Mouse (Mus musculus) testis, postnatal 14 days (tissue): Measurements from ENCODE around the gene Rbfox1.

Source experiments
- DNase-seq: peaks from one replicate; pipeline ENCODE4 v3.0.0; 2021; ENCODE audit warnings: low spot score

Rbfox1 gene

DNA sequence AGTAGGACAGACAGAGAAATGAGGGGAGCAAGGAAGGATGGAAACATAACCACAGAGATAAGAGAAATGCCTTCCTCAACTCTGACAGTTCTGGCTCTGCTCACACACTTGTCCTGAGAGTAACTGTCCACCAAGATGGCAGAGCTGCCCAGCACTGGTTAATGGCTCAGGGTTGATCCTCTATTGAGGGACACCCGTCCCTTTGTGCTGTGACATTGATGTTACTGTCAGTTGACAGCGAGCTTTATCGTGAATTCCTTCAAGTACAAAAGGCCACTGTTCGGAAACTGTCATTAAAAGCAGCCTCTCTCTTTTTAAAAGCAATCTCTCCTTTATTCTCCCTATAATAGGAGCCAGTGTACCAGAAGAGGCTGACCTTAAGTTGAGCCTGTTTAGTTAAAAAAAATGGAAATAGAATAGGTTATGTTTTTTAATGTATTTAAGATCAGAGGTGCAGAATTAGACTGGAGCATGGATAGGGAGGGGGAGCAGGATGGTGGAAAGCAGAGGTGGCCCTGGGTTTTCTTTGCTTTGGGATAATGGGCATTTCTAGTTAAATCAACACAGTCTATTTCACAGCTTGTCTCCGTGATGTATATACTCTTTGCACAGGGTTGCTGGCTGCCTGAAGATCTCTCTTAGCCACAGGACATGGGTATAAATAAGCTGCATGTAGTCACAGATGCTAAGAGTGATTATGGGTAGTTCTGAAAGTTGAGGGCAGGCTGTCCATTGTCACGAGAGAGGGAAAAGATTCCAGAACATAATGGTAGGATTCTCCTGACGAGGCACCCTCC is 212.3 kb downstream of the Rbfox1 start:
- no peak for DNase-seq

- DNase-seq: no peak
Measured at GRCm38 (mm10) chr16:6098116-6098515, 213.0 kb downstream of the Rbfox1 start.

- DNase-seq: no peak
Measured at GRCm38 (mm10) chr16:6099598-6099997, 214.4 kb downstream of the Rbfox1 start.

GRCm38 (mm10) chr16:6100421-6100877 is 215.3 kb downstream of the Rbfox1 start:
- no peak for DNase-seq

DNA sequence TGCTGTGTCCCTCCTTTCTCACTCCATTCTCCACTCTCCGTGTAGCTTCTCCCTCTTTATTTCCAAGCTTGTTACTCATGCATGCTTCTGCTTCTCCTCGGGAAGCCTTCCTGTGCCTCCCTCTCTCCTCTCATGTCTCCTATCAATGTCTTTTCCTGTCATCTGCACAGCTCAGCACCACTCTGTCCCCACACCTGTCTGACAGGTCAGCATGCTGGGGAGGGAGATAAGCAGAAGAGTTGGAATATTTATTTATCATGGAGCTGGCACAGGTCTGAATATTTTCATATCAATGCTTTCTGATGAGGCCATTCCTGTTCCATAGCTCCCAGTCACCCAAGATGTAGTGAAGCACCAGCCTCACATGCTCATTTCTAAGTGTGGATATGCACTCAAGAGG is 218.6 kb downstream of the Rbfox1 start:
- no peak for DNase-seq

- DNase-seq: no peak
Measured at GRCm38 (mm10) chr16:6110121-6110520, 225.0 kb downstream of the Rbfox1 start.

- DNase-seq: no peak
Measured at GRCm38 (mm10) chr16:6113836-6114475, 228.8 kb downstream of the Rbfox1 start.

GRCm38 (mm10) chr16:6119472-6119871 is 234.3 kb downstream of the Rbfox1 start:
- no peak for DNase-seq

DNA sequence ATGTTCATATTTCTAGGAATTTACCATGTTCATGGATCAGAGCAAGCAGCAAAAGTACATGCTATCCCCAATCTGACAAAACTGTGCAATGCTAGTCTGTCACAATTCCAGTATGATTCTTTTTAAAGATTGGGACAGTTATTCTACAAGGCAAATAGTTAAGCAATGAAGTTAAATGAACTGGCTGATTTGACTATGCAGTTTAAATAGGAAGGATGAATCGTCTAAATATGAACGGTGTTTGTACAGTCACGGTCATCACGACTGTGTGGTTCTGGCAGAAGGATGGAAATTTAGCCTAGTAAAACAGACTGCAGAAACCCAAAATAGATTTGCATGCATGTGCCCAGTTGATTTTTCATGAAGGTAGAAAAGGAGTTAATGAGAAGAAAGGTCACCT is 236.1 kb downstream of the Rbfox1 start:
- DNase-seq: no peak

DNA sequence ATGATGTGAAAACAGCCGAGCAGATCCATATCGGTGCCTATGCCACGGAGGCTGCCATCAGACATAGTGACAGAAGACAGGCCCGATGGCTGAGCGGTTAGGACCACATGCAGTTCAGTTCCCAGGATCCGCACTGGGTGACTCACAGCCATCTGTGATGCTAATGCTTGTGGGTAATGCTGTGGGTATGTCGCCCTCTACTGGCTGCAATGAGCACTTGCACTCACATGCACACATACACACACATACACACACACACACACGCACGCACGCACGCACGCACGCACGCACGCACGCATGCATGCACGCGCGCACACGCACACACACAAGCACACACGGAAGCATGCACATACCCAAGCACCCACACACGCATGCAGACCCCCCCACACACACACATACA is 237.7 kb downstream of the Rbfox1 start:
- DNase-seq: no peak

- DNase-seq: no peak
Measured at GRCm38 (mm10) chr16:6128314-6128713, 243.2 kb downstream of the Rbfox1 start.

DNA sequence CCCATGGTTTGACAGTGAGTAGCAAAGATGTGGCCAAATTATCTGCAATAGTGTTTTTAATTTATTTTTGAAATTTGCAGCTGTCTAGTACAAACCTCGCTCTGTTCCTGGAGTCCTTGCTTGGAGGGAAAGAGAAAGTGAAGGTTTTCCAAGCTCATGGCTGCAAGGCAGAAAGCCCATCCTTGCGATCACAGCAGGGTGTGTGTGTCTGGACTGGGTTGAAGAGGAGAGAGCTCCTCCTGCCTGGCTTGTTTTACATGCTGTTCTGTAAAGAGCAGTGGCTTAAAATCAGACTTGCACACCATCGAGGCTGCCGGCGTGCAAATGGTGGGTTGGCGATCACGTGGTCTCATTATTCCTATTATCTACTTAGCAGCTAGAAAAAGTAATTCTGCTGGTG is 249.9 kb downstream of the Rbfox1 start:
- DNase-seq: no peak

- DNase-seq: no peak
Measured at GRCm38 (mm10) chr16:6139432-6139831, 254.3 kb downstream of the Rbfox1 start.

DNA sequence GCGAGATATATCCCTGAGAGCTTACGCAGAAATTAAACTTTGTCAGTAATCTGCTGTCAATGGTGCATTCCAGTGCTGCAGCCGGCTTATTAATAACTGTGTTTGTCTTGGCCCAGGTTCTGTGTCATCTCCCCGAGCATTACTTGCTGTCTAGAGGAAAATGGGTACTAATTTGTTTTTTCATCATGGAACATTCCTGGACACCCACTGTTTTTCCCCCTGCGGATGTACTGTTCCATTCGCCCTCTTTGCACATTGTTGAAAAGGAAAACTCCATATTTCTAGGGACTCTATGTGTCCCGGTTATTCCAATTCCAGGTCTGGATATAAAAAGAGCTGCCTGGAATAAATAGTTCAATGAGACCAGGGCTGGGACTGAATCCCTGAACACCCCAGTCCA is 262.8 kb downstream of the Rbfox1 start:
- DNase-seq: no peak

GRCm38 (mm10) chr16:6149345-6149744 is 264.2 kb downstream of the Rbfox1 start:
- DNase-seq: no peak

DNA sequence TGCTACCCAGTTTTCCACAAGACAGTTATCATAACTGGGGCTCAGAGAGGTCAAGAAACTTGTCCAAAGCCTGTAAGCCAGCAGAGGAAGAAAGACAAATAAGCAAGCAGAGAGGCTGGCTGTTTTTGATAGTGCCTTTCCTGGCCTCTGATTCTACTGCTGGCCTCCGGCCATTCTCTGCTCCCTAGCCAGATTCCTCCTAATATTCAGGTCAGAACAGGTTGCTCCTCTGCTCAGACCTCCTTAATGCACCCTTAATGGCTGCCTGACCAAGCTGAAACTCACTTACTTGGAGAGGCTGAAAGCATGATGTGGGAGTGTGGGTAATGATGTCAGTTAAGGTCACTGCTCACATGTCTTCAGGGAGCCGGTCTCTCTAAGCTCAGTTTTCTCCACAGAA is 270.4 kb downstream of the Rbfox1 start:
- peak; percentile 21 for DNase-seq

GRCm38 (mm10) chr16:6164476-6164875 is 279.3 kb downstream of the Rbfox1 start:
- DNase-seq: no peak

DNA sequence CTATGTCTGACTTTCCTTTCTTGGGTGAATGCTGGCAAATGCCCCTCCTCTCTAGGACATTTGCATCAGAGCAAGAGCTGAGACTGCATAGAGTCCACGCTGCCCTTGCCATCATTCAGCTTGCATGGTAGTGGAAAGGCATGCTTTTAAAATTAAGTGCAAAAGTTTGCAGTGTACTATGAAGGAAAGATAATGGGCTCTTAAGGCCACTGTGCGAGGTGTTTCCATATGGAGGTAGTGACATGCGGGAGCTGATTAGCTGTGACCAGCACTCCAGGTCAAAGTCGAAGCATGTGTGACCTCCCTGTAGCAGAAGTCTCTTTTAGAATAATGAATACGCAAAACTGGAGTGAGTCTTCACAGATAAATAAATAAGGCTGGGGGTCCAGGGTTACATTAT is 284.2 kb downstream of the Rbfox1 start:
- DNase-seq: no peak

- DNase-seq: no peak
Measured at GRCm38 (mm10) chr16:6180819-6181218, 295.7 kb downstream of the Rbfox1 start.

GRCm38 (mm10) chr16:6182329-6182728 is 297.2 kb downstream of the Rbfox1 start:
- DNase-seq: no peak

DNA sequence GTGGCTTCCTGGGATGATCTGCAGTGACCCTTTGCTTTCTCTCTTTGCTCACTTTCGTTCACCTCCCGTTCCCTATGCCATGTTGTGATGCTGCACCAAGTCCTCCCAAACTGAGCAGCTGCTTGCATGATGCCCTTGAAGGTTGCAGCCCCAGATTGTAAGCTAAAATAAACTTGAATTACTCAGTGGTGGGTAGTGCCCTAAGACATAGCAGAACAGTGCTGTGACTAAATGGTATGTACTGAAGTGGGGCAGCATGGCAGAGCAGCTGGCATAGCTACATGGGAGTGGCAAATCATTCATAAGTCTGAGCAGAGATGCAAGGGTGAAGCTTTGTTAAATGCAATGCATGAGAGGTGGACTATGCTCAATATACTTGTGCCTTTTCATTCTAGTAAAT is 307.2 kb downstream of the Rbfox1 start:
- DNase-seq: no peak

- DNase-seq: no peak
Measured at GRCm38 (mm10) chr16:6206431-6206830, 321.3 kb downstream of the Rbfox1 start.

GRCm38 (mm10) chr16:6212916-6213315 is 327.8 kb downstream of the Rbfox1 start:
- DNase-seq: no peak

- no peak for DNase-seq
Measured at GRCm38 (mm10) chr16:6227449-6227848, 342.3 kb downstream of the Rbfox1 start.
